Mouse (Mus musculus): Measurements from ENCODE around the gene Pfkfb1. TPM values are rescaled to one million over a fixed set of nuclear protein-coding genes. Genes with fewer than 3 reads are reported as not detected.

The Pfkfb1 gene
- total RNA-seq, 2 experiments from 2014 or later: 2.5 to 2.7 TPM

GRCm38 (mm10) chrX:150657797-150658118, 69.7 kb downstream of the Pfkfb1 start:
- intact Hi-C loops (cut with DNase I): loop anchor here (5.0 kb wide), 1 partner anchor 145 kb away; no protein-coding TSS in a partner anchor
- DNase-seq: no peak

DNA sequence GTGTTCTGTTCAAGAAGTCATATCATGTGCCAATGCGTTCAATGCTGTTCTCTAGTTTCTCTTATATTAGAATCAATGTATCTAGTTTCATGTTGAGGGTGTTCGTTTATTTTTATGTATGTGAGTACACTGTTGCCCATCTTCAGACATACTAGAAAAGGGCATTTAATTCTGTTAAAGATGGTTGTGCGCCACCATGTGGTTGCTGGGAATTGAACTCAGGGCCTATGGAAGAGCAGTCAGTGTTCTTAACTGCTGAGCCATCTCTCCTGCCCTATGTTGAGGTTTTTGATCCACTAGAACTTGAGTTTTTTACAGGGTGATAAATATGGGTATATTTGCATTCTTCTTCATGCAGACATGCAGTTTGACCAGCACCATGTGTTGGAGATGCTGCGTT, 74.8 kb downstream of the Pfkfb1 start:
- DNase-seq: peak; percentile 10 to 29
- intact Hi-C loops (cut with DNase I): no loop called here

- intact Hi-C loops (cut with DNase I): no loop called here
- no peak for DNase-seq
Observed at GRCm38 (mm10) chrX:150677505-150677904, 89.5 kb downstream of the Pfkfb1 start.

Small RNAs within 50 kb of the gene (microRNA-seq; reads per million reads assigned to microRNA genes)
- gene Mir3620: 0 reads per million in 2 experiments

Other genes starting within 250 kb of the Pfkfb1 start
- gene Tmem29, start 129.1 kb upstream of the Pfkfb1 start, total RNA-seq (2021): 1 to 10 TPM; 6.2 to 7.8 TPM
- gene Alas2, start 40.9 kb upstream of the Pfkfb1 start, total RNA-seq (2021): 100 to 1,000 TPM in 1 of 2 experiments, 10 to 100 TPM in 1; 69.5 to 152 TPM
- gene Apex2, start 1.6 kb downstream of the Pfkfb1 start, total RNA-seq (2021): 1 to 10 TPM; 5.0 to 6.9 TPM
- gene Tro, start 69.4 kb downstream of the Pfkfb1 start, total RNA-seq (2021): 1 to 10 TPM; 6.0 to 6.6 TPM
- gene Maged2, start 226.1 kb downstream of the Pfkfb1 start, total RNA-seq (2021): 100 to 1,000 TPM; 135 to 152 TPM

All from heart, postnatal 10 days (tissue).